ENCODE assay signal across 9 mouse cellular contexts in genomic region chr15:6386961-6387728, GRCm38 (mm10). TPM values are rescaled to one million over a fixed set of nuclear protein-coding genes. Genes with fewer than 3 reads are reported as not detected.
DNase-seq lines count a peak whose midpoint lies in the region; ATAC-seq and TF ChIP-seq lines count a peak whose summit lies in the region.
"Had no signal": no experiment of that assay in that cellular context is flagged by ENCODE, and none has a peak within 500 bp of the region (broad histone marks: within the 10 kb centered on the region; RNA-seq: fewer than 3 reads in every experiment).

No protein-coding gene starts in this region.

- peak overlapping the region; percentile 60 for H3K4me2 ChIP-seq in liver, embryonic 13.5 days
- H3K4me2 ChIP-seq in stomach, postnatal 0 days (replicated peaks; ENCODE audit: low read depth): peak overlapping the region; percentile 65

- intact Hi-C loops in heart, postnatal 25 days (cut with DNase I): loop anchor here (2.0 to 5.0 kb wide), 4 partner anchors 50 to 180 kb away; no protein-coding TSS in a partner anchor

- H3K9ac ChIP-seq in liver, embryonic 13.5 days: peak overlapping the region; percentile 13
- H3K9ac ChIP-seq in stomach, postnatal 0 days (ENCODE audit: low read length): peak overlapping the region; percentile 56

- TF ChIP-seq EP300 in stomach, postnatal 0 days (optimal IDR thresholded peaks at IDR 0.05): no peak

- peaks cover 28% of the 10 kb centered on the region for H3K4me1 ChIP-seq in kidney, adult 2 months (ENCODE audit: control insufficient read depth, insufficient read depth, low read length)
- H3K4me1 ChIP-seq in liver, embryonic 13.5 days (replicated peaks): no peaks in the 10 kb centered on the region
- no peaks in the 10 kb centered on the region for H3K4me1 ChIP-seq in stomach, postnatal 0 days (replicated peaks; ENCODE audit: control insufficient read depth, insufficient read depth)

- H3K4me3 ChIP-seq in kidney, adult 2 months (ENCODE audit: insufficient read depth, low read depth, low read length): peak overlapping the region; percentile 69
- H3K4me3 ChIP-seq in liver, embryonic 13.5 days (replicated peaks): peak overlapping the region; percentile 47
- H3K4me3 ChIP-seq in stomach, postnatal 0 days (ENCODE audit: low read depth, low read length): peak overlapping the region; percentile 51

- ATAC-seq in liver, embryonic 13.5 days (ENCODE audit: low read depth): no peak
- no peak for ATAC-seq in stomach, postnatal 0 days (ENCODE audit: low FRiP score, low TSS enrichment)

- no peak for TF ChIP-seq POLR2A in kidney, adult 2 months (IDR thresholded peaks at IDR 0.05; ENCODE audit: low read depth, low read length)

- H3K27me3 ChIP-seq in kidney, adult 2 months (replicated peaks; ENCODE audit: control insufficient read depth, insufficient read depth, low read length): no peaks in the 10 kb centered on the region
- peaks cover 31% of the 10 kb centered on the region for H3K27me3 ChIP-seq in liver, embryonic 13.5 days
- H3K27me3 ChIP-seq in stomach, postnatal 0 days (ENCODE audit: control insufficient read depth, insufficient read depth, low read length): no peaks in the 10 kb centered on the region

- peak; percentile 46 for DNase-seq in kidney, adult 2 months
- DNase-seq in kidney, adult 18-20 months: no peak
- peak; percentile 51 for DNase-seq in embryo, embryonic 10 days (ENCODE audit: low spot score)
- DNase-seq in heart, postnatal 25 days (ENCODE audit: low spot score): peak; percentile 4
- DNase-seq in liver, embryonic 13.5 days: no peak
- DNase-seq in stomach, postnatal 0 days (ENCODE audit: low spot score): no peak
- DNase-seq in spleen, adult 12 weeks (ENCODE audit: low spot score): no peak
- no peak for DNase-seq in frontal cortex, postnatal 36 days (ENCODE audit: low spot score in 2 of 2)

- H3K9me3 ChIP-seq in liver, embryonic 13.5 days (replicated peaks): no peaks in the 10 kb centered on the region
- H3K9me3 ChIP-seq in stomach, postnatal 0 days (ENCODE audit: control insufficient read depth, low read length): no peaks in the 10 kb centered on the region
- H3K9me3 ChIP-seq: G1E had no signal

- no peak for TF ChIP-seq CTCF in kidney, adult 2 months (conservative IDR thresholded peaks at IDR 0.05; ENCODE audit: insufficient read depth, insufficient read length, low read depth, low read length)
- no peak for TF ChIP-seq CTCF in stomach, postnatal 0 days (IDR thresholded peaks at IDR 0.05; ENCODE audit: low read depth)

- peak overlapping the region; percentile 65 for H3K27ac ChIP-seq in kidney, adult 2 months (ENCODE audit: insufficient read depth, low read depth, low read length)
- H3K27ac ChIP-seq in liver, embryonic 13.5 days: no peak overlapping the region
- 0 out of 2 replicates have a peak overlapping the region, but pooled peaks have one; percentile 45 for H3K27ac ChIP-seq in stomach, postnatal 0 days (replicated peaks)

- WGBS in kidney, adult 2 months: 11% methylated on average over 19 of the region's 19 CpGs
- WGBS in liver, embryonic 13.5 days (ENCODE audit: insufficient replicate concordance): 17% methylated on average over 19 of the region's 19 CpGs
- WGBS in stomach, postnatal 0 days: 9% methylated on average over 19 of the region's 19 CpGs

- H3K36me3 ChIP-seq in kidney, adult 2 months (ENCODE audit: control insufficient read depth, insufficient read depth, low read length): no peaks in the 10 kb centered on the region
- H3K36me3 ChIP-seq in liver, embryonic 13.5 days: no peaks in the 10 kb centered on the region
- no peaks in the 10 kb centered on the region for H3K36me3 ChIP-seq in stomach, postnatal 0 days (ENCODE audit: control insufficient read depth, insufficient read depth, low read length)
- H3K36me3 ChIP-seq: G1E had no signal

RNA-seq across cellular contexts. Expression of gene C9, which starts 58.0 kb away (rescaled TPM):
- polyA plus RNA-seq in kidney, adult 2 months (2012; rRNA removed): not detected in 2 replicates
- total RNA-seq in heart, postnatal 25 days (2021): not detected
- 0.50 and 0.71 TPM in 2 replicates for polyA plus RNA-seq in liver, embryonic 13.5 days (2015; fragmentation: Nextera tagmentation; extraction: Ambion mirVana)
- not detected in 2 replicates for polyA plus RNA-seq in stomach, postnatal 0 days (2015; fragmentation: Nextera tagmentation; extraction: Ambion mirVana)
- total RNA-seq: G1E had no signal
- polyA plus RNA-seq: G1E had no signal

Comparison
In these comparisons a context has a peak if more than half of its experiments do, and no peak if none do; other contexts are left out.
1. DNase-seq: peak in kidney, adult 2 months (single experiment), embryo, embryonic 10 days (single experiment) and heart, postnatal 25 days (single experiment); none in kidney, adult 18-20 months (single experiment), liver, embryonic 13.5 days (single experiment), stomach, postnatal 0 days (single experiment), spleen, adult 12 weeks (single experiment) and frontal cortex, postnatal 36 days (0 of 2).
2. Peak in every context shown above with its lines, with median percentiles within 50 percentile points of each other: H3K4me3 ChIP-seq.